ENCODE assay signal across 17 mouse cellular contexts in the genomic region with DNA sequence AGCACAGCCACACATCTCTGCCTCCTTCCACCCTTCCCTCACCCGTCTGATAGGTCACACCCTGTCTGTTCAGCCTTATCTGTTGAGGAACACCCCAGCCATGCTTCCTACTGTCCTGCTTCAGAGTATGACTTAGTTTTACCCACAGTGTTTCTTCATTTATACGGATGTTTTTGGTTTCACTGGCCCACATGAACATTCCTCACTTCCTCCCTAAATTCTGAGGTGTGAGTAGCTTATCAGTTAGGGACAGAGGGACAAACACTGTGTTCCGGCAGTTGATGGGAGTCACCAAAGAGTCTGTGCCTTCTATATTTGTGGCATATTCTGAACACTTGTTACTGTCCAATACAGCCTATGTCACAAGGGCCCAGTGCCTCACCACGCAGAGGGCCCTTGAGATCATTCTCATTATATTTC.
A peak's percentile ranks its signal among the peaks of the same experiment; 100 is the strongest.
DNase-seq lines count a peak whose midpoint lies in the region; ATAC-seq lines count a peak whose summit lies in the region.
"Had no signal": no experiment of that assay in that cellular context is flagged by ENCODE, and none has a peak within 500 bp of the region (broad histone marks: within the 10 kb centered on the region; RNA-seq: fewer than 3 reads in every experiment).

No protein-coding gene starts in this region.

- no peaks in the 10 kb centered on the region for H3K36me3 ChIP-seq in heart, embryonic 12.5 days
- no peaks in the 10 kb centered on the region for H3K36me3 ChIP-seq in intestine, embryonic 16.5 days (ENCODE audit: control insufficient read depth, insufficient read depth, low read length)
- H3K36me3 ChIP-seq: embryonic facial prominence, embryonic 12.5 days; midbrain, embryonic 10.5 days had no signal

- H3K27ac ChIP-seq in heart, embryonic 12.5 days (ENCODE audit: poor library complexity, severe bottlenecking) = no peak overlapping the region
- H3K27ac ChIP-seq in intestine, embryonic 16.5 days (ENCODE audit: low read length) = no peak overlapping the region
- H3K27ac ChIP-seq: embryonic facial prominence, embryonic 12.5 days; forebrain, embryonic 13.5 days; hindbrain, postnatal 0 days; left cerebral cortex, adult 2 months; midbrain, embryonic 10.5 days had no signal

- WGBS in heart, embryonic 12.5 days = 36% methylated on average over 4 of the region's 4 CpGs
- 68% methylated on average over 4 of the region's 4 CpGs for WGBS in intestine, embryonic 16.5 days

- H3K4me1 ChIP-seq in heart, embryonic 12.5 days (replicated peaks) = 0 out of 2 replicates have a peak, but pooled peaks cover 4% of the 10 kb centered on the region
- no peaks in the 10 kb centered on the region for H3K4me1 ChIP-seq in intestine, embryonic 16.5 days (ENCODE audit: control insufficient read depth, insufficient read depth, low read length)
- H3K4me1 ChIP-seq: embryonic facial prominence, embryonic 12.5 days; forebrain, embryonic 13.5 days; midbrain, embryonic 10.5 days had no signal

- H3K9me3 ChIP-seq in heart, embryonic 12.5 days (replicated peaks) = no peaks in the 10 kb centered on the region
- no peaks in the 10 kb centered on the region for H3K9me3 ChIP-seq in intestine, embryonic 16.5 days (ENCODE audit: control insufficient read depth, low read length)
- H3K9me3 ChIP-seq: embryonic facial prominence, embryonic 12.5 days; forebrain, embryonic 13.5 days; midbrain, embryonic 10.5 days had no signal

- no peak for DNase-seq in heart, adult 11 months
- DNase-seq in MEL-GATA-1-ER (ENCODE audit: extremely low read depth, low read depth) = peak; percentile 88
- DNase-seq in right cerebral cortex, adult 2 months (ENCODE audit: low spot score in 2 of 2) = no peak
- no peak for DNase-seq in cerebellum, adult 11 months
- DNase-seq: adrenal gland, postnatal 36 days; cerebellum, adult 8-10 months; right cerebral cortex, postnatal 25 days had no signal

- ATAC-seq in heart, embryonic 12.5 days (ENCODE audit: insufficient number of reproducible peaks, low FRiP score) = peak; percentile 91
- ATAC-seq in intestine, embryonic 16.5 days = peak; percentile 90
- ATAC-seq in megakaryocyte progenitor cell, adult 5-6 weeks (replicated peaks; ENCODE audit: poor library complexity) = peak; percentile 97
- no peak for ATAC-seq in frontal cortex, adult (ENCODE audit: low TSS enrichment)
- ATAC-seq: forebrain, embryonic 13.5 days; hindbrain, postnatal 0 days had no signal

- H3K4me2 ChIP-seq in heart, embryonic 12.5 days = no peak overlapping the region
- no peak overlapping the region for H3K4me2 ChIP-seq in intestine, embryonic 16.5 days (ENCODE audit: low read depth, low read length)
- H3K4me2 ChIP-seq: embryonic facial prominence, embryonic 12.5 days; forebrain, embryonic 13.5 days had no signal

- no peaks in the 10 kb centered on the region for H3K27me3 ChIP-seq in heart, embryonic 12.5 days (replicated peaks)
- no peaks in the 10 kb centered on the region for H3K27me3 ChIP-seq in intestine, embryonic 16.5 days (replicated peaks; ENCODE audit: control insufficient read depth, insufficient read depth, low read length)
- H3K27me3 ChIP-seq: embryonic facial prominence, embryonic 12.5 days; forebrain, embryonic 13.5 days had no signal

- H3K9ac ChIP-seq in heart, embryonic 12.5 days = no peak overlapping the region
- no peak overlapping the region for H3K9ac ChIP-seq in intestine, embryonic 16.5 days (ENCODE audit: low read depth, low read length)
- H3K9ac ChIP-seq: embryonic facial prominence, embryonic 12.5 days; forebrain, embryonic 13.5 days had no signal

- no peak overlapping the region for H3K4me3 ChIP-seq in heart, embryonic 12.5 days
- no peak overlapping the region for H3K4me3 ChIP-seq in intestine, embryonic 16.5 days (ENCODE audit: low read length)
- H3K4me3 ChIP-seq: embryonic facial prominence, embryonic 12.5 days; forebrain, embryonic 13.5 days; left cerebral cortex, adult 2 months; midbrain, embryonic 10.5 days; myocyte had no signal
